Mouse (Mus musculus): ENCODE data around the gene Dchs2.

GRCm38 (mm10) chr3:83163676-83164075 is 35.9 kb downstream of the Dchs2 start:
- TF ChIP-seq CTCF (conservative IDR thresholded peaks at IDR 0.05 in 1 of 2, IDR thresholded peaks at IDR 0.05 in 1 of 2; ENCODE audit: low read depth in 2 of 2, low read length in 2 of 2) (no peak), JUN (IDR thresholded peaks at IDR 0.05; ENCODE audit: insufficient read depth, low read depth, low read length) (no peak), TBP (conservative IDR thresholded peaks at IDR 0.05; ENCODE audit: low read depth, low read length) (no peak), USF2 (conservative IDR thresholded peaks at IDR 0.05; ENCODE audit: low read depth, low read length) (no peak), POLR2A (IDR thresholded peaks at IDR 0.05; ENCODE audit: low read depth, low read length) (no peak), ZC3H11A (IDR thresholded peaks at IDR 0.05; ENCODE audit: low read depth, low read length) (no peak), JUND (conservative IDR thresholded peaks at IDR 0.05; ENCODE audit: low read depth, low read length) (no peak), NELFE (IDR thresholded peaks at IDR 0.05; ENCODE audit: low read depth, low read length) (no peak), UBTF (IDR thresholded peaks at IDR 0.05; ENCODE audit: low read depth, low read length) (no peak), MAZ (IDR thresholded peaks at IDR 0.05; ENCODE audit: low read depth, low read length) (no peak), MEF2A (IDR thresholded peaks at IDR 0.05; ENCODE audit: borderline replicate concordance, low read depth, low read length) (no peak)

Data from CH12.LX (cell line).